Mouse (Mus musculus): ENCODE data around the gene Cdk14. TPM values are rescaled to one million over a fixed set of nuclear protein-coding genes. Genes with fewer than 3 reads are reported as not detected.

The Cdk14 gene
- polyA plus RNA-seq, 1 experiment: 14.8 TPM

DNA sequence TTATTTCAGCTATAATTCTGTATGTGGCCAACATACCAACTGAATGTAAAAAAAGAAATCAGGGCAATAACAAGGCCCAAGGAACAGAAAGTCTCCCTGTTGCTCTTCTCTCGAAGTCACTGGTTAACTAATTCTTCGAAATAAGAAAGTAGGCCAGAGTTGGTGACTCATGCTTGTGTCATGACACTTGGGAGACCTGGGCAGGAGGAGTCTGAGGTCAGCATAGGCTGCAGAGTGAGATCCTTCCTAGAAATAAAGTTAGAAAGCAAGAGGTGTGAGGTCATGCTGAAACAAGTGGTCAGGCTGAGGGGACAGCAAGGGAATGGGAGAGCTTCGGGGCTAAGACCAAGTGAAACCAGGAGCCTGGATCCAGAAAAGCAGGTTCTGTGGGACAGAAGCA is 134.2 kb downstream of the Cdk14 start:
- H3K4me3 ChIP-seq (ENCODE audit: low read depth, low read length): no peak overlapping the region
- no peaks in the 10 kb centered on the region for H3K9me3 ChIP-seq (replicated peaks; ENCODE audit: control insufficient read depth, insufficient read depth, low read length, poor library complexity, severe bottlenecking)
- TF ChIP-seq CTCF (IDR thresholded peaks at IDR 0.05; ENCODE audit: low read depth, low read length) (no peak), POLR2A (IDR thresholded peaks at IDR 0.05; ENCODE audit: insufficient read depth, low read length) (no peak), EP300 (IDR thresholded peaks at IDR 0.05; ENCODE audit: insufficient read depth, low read depth, low read length) (no peak)
- no peaks in the 10 kb centered on the region for H3K36me3 ChIP-seq (ENCODE audit: control insufficient read depth, insufficient read depth, low read length, poor library complexity, severe bottlenecking)
- no peak overlapping the region for H3K9ac ChIP-seq (ENCODE audit: low read depth, poor library complexity, severe bottlenecking)
- no peaks in the 10 kb centered on the region for H3K4me1 ChIP-seq (ENCODE audit: control insufficient read depth, insufficient read depth, low read length)
- H3K27me3 ChIP-seq (ENCODE audit: control insufficient read depth, insufficient read depth, low read length, poor library complexity, severe bottlenecking): no peaks in the 10 kb centered on the region
- no peak overlapping the region for H3K27ac ChIP-seq (ENCODE audit: insufficient read depth, low read length)

DNA sequence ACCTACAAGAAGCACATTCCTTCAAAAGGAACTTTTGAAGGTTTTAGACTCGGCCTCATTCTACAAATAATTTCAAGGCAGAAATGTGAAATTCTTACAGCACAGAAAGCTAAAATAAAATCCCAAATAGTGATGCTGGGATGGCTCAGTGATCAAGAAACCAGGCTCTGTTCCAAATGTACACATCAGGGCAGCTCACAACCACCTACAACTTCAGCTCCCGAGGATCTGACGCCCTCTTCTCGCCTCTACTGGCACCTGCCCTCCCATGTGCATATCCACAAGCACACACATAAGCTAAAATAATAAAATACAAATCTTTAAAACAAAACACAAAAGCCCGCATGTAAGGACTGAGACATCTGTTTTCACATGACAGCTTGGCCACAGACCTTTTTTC is 135.6 kb downstream of the Cdk14 start:
- no peaks in the 10 kb centered on the region for H3K4me1 ChIP-seq (ENCODE audit: control insufficient read depth, insufficient read depth, low read length)
- no peak overlapping the region for H3K27ac ChIP-seq (ENCODE audit: insufficient read depth, low read length)
- H3K4me3 ChIP-seq (ENCODE audit: low read depth, low read length): no peak overlapping the region
- H3K9ac ChIP-seq (ENCODE audit: low read depth, poor library complexity, severe bottlenecking): no peak overlapping the region
- H3K9me3 ChIP-seq (replicated peaks; ENCODE audit: control insufficient read depth, insufficient read depth, low read length, poor library complexity, severe bottlenecking): no peaks in the 10 kb centered on the region
- H3K36me3 ChIP-seq (ENCODE audit: control insufficient read depth, insufficient read depth, low read length, poor library complexity, severe bottlenecking): no peaks in the 10 kb centered on the region
- no peak for TF ChIP-seq EP300 (IDR thresholded peaks at IDR 0.05; ENCODE audit: insufficient read depth, low read depth, low read length)
- TF ChIP-seq POLR2A (IDR thresholded peaks at IDR 0.05; ENCODE audit: insufficient read depth, low read length): no peak
- no peak for TF ChIP-seq CTCF (IDR thresholded peaks at IDR 0.05; ENCODE audit: low read depth, low read length)
- no peaks in the 10 kb centered on the region for H3K27me3 ChIP-seq (ENCODE audit: control insufficient read depth, insufficient read depth, low read length, poor library complexity, severe bottlenecking)

DNA sequence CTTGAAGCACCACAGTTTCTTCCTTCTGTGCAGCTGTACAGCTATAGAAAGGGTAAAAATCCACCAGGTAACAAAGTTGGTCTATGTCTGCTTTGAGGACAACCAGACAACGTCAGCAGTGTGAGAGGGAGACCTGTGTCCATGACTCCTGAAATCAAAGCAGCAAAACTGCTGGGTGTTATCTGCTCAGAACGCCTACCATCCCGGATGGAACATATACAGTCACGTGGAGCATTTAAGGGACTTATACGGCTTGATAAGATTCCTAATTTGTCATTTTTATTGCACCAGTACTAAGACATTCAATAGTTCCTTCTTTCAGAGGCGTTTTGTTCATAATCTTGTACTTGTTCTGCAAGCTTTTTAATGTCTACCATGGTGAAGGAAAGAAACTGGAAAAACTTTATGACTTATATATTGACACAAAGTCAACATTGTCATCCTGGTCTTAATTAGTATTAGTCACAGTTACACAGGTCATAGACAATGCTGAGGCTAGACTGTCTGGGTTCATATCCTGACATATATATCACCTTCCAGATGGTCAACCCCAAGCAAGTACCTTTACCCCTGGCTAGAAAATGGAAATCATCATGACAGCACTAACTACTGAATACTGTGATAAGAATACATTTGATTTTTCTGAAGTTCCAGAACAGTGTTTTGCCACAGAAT is 136.2 kb downstream of the Cdk14 start:
- H3K4me1 ChIP-seq (ENCODE audit: control insufficient read depth, insufficient read depth, low read length): no peaks in the 10 kb centered on the region
- no peak overlapping the region for H3K9ac ChIP-seq (ENCODE audit: low read depth, poor library complexity, severe bottlenecking)
- no peaks in the 10 kb centered on the region for H3K27me3 ChIP-seq (ENCODE audit: control insufficient read depth, insufficient read depth, low read length, poor library complexity, severe bottlenecking)
- H3K36me3 ChIP-seq (ENCODE audit: control insufficient read depth, insufficient read depth, low read length, poor library complexity, severe bottlenecking): no peaks in the 10 kb centered on the region
- no peak overlapping the region for H3K4me3 ChIP-seq (ENCODE audit: low read depth, low read length)
- H3K27ac ChIP-seq (ENCODE audit: insufficient read depth, low read length): no peak overlapping the region
- no peaks in the 10 kb centered on the region for H3K9me3 ChIP-seq (replicated peaks; ENCODE audit: control insufficient read depth, insufficient read depth, low read length, poor library complexity, severe bottlenecking)
- TF ChIP-seq EP300 (IDR thresholded peaks at IDR 0.05; ENCODE audit: insufficient read depth, low read depth, low read length): no peak
- no peak for TF ChIP-seq CTCF (IDR thresholded peaks at IDR 0.05; ENCODE audit: low read depth, low read length)
- TF ChIP-seq POLR2A (IDR thresholded peaks at IDR 0.05; ENCODE audit: insufficient read depth, low read length): no peak

DNA sequence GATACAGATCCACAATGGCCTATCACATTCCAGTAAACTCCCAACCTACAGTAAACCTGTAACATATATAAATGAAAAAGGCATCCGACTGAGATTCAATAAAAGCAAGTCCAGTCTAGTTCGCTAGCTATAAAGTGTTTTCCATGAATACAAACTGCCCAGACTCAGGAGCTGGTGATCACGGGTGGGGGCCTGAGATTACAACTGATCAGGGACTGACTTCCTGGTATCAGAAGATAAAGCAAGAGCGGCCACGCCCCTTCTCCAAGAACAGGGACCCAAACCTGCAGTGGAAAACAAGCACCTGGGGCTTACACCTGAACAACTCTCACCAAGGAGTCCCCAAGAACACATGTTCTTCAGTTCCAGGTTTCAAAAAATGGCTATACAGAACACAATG is 137.7 kb downstream of the Cdk14 start:
- Histone ChIP-seq H3K9me3 (replicated peaks; ENCODE audit: control insufficient read depth, insufficient read depth, low read length, poor library complexity, severe bottlenecking) (no peaks in the 10 kb centered on the region), H3K4me1 (ENCODE audit: control insufficient read depth, insufficient read depth, low read length) (no peaks in the 10 kb centered on the region), H3K9ac (ENCODE audit: low read depth, poor library complexity, severe bottlenecking) (no peak overlapping the region), H3K27me3 (ENCODE audit: control insufficient read depth, insufficient read depth, low read length, poor library complexity, severe bottlenecking) (no peaks in the 10 kb centered on the region), H3K27ac (ENCODE audit: insufficient read depth, low read length) (no peak overlapping the region), H3K36me3 (ENCODE audit: control insufficient read depth, insufficient read depth, low read length, poor library complexity, severe bottlenecking) (no peaks in the 10 kb centered on the region), H3K4me3 (ENCODE audit: low read depth, low read length) (no peak overlapping the region)
- TF ChIP-seq CTCF (IDR thresholded peaks at IDR 0.05; ENCODE audit: low read depth, low read length): no peak
- TF ChIP-seq EP300 (IDR thresholded peaks at IDR 0.05; ENCODE audit: insufficient read depth, low read depth, low read length): no peak
- no peak for TF ChIP-seq POLR2A (IDR thresholded peaks at IDR 0.05; ENCODE audit: insufficient read depth, low read length)

DNA sequence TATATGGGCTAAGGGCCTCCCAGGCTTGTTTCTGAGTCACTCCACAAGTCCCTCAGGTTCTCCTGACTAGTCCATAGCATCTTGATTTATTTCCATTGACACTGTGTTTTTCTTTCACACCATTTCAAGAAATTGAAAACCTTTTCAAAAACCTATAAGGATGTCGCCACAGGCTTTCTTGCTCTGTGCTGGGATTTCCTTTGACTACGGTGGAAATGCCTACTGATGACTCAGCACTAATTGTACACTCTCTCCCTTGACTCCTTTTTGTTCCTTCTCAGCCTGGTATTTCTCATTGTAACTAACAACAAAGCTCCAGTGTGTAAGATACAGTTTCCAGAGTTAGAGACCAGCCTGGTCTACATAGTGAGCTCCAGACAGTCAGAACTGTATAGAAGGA is 144.8 kb downstream of the Cdk14 start:
- TF ChIP-seq POLR2A (IDR thresholded peaks at IDR 0.05; ENCODE audit: insufficient read depth, low read length): no peak
- TF ChIP-seq CTCF (IDR thresholded peaks at IDR 0.05; ENCODE audit: low read depth, low read length): no peak
- TF ChIP-seq EP300 (IDR thresholded peaks at IDR 0.05; ENCODE audit: insufficient read depth, low read depth, low read length): no peak
- Histone ChIP-seq H3K4me3 (ENCODE audit: low read depth, low read length) (no peak overlapping the region), H3K27me3 (ENCODE audit: control insufficient read depth, insufficient read depth, low read length, poor library complexity, severe bottlenecking) (no peaks in the 10 kb centered on the region), H3K9me3 (replicated peaks; ENCODE audit: control insufficient read depth, insufficient read depth, low read length, poor library complexity, severe bottlenecking) (no peaks in the 10 kb centered on the region), H3K9ac (ENCODE audit: low read depth, poor library complexity, severe bottlenecking) (no peak overlapping the region), H3K36me3 (ENCODE audit: control insufficient read depth, insufficient read depth, low read length, poor library complexity, severe bottlenecking) (no peaks in the 10 kb centered on the region), H3K27ac (ENCODE audit: insufficient read depth, low read length) (no peak overlapping the region; the same call in 1 of the 2 replicates), H3K4me1 (ENCODE audit: control insufficient read depth, insufficient read depth, low read length) (peaks cover 1% of the 10 kb centered on the region)

DNA sequence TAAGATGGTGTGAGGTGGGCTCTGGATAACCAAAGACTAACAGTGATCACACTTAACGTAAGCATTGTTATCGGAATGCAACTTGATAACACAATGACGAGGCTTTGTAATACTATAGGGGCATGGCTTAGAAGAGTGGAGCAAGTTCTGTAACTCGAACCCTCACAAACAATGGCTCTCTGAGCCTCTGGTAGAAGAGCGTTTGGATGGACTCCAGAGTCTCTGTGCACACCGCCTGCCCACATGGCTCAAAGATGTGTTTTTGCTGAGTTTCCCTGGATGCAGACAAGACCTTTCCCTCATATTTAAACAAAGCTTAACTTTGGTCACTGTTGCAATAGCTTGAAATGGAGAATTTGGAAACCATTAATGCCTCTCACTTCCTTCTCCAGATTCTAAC is 145.8 kb downstream of the Cdk14 start:
- no peak overlapping the region for H3K9ac ChIP-seq (ENCODE audit: low read depth, poor library complexity, severe bottlenecking)
- H3K4me1 ChIP-seq (ENCODE audit: control insufficient read depth, insufficient read depth, low read length): peaks cover 1% of the 10 kb centered on the region
- no peak overlapping the region for H3K27ac ChIP-seq (ENCODE audit: insufficient read depth, low read length)
- TF ChIP-seq EP300 (IDR thresholded peaks at IDR 0.05; ENCODE audit: insufficient read depth, low read depth, low read length): no peak
- TF ChIP-seq POLR2A (IDR thresholded peaks at IDR 0.05; ENCODE audit: insufficient read depth, low read length): no peak
- no peak for TF ChIP-seq CTCF (IDR thresholded peaks at IDR 0.05; ENCODE audit: low read depth, low read length)
- no peaks in the 10 kb centered on the region for H3K36me3 ChIP-seq (ENCODE audit: control insufficient read depth, insufficient read depth, low read length, poor library complexity, severe bottlenecking)
- H3K9me3 ChIP-seq (replicated peaks; ENCODE audit: control insufficient read depth, insufficient read depth, low read length, poor library complexity, severe bottlenecking): no peaks in the 10 kb centered on the region
- no peak overlapping the region for H3K4me3 ChIP-seq (ENCODE audit: low read depth, low read length)
- no peaks in the 10 kb centered on the region for H3K27me3 ChIP-seq (ENCODE audit: control insufficient read depth, insufficient read depth, low read length, poor library complexity, severe bottlenecking)
